In genomic region chr7:19300501-19301421, GRCm38 (mm10) we compare ENCODE assay signal across 8 mouse cellular contexts. TPM values are rescaled to one million over a fixed set of nuclear protein-coding genes. Genes with fewer than 3 reads are reported as not detected.
DNase-seq lines count a peak whose midpoint lies in the region; ATAC-seq lines count a peak whose summit lies in the region.

No protein-coding gene starts in this region.

- H3K27ac ChIP-seq in forebrain, embryonic 15.5 days (replicated peaks), result peak overlapping the region; percentile 16; the same call in 1 of the 2 replicates
- peak overlapping the region; percentile 66 for H3K27ac ChIP-seq in hindbrain, embryonic 10.5 days

- H3K9me3 ChIP-seq in forebrain, embryonic 15.5 days, result no peaks in the 10 kb centered on the region
- H3K9me3 ChIP-seq in hindbrain, embryonic 10.5 days, result no peaks in the 10 kb centered on the region

- peak overlapping the region; percentile 45 for H3K9ac ChIP-seq in forebrain, embryonic 15.5 days (replicated peaks)

- H3K4me2 ChIP-seq in forebrain, embryonic 15.5 days (replicated peaks), result peak overlapping the region; percentile 49

- under 1% methylated on average over 29 of the region's 29 CpGs for WGBS in forebrain, embryonic 15.5 days
- WGBS in hindbrain, embryonic 10.5 days, result under 1% methylated on average over 29 of the region's 29 CpGs

- peak; percentile 88 for ATAC-seq in forebrain, embryonic 15.5 days (replicated peaks)

- peaks cover 37% of the 10 kb centered on the region for H3K27me3 ChIP-seq in forebrain, embryonic 15.5 days
- peaks cover 46% of the 10 kb centered on the region for H3K27me3 ChIP-seq in hindbrain, embryonic 10.5 days (ENCODE audit: insufficient read depth, poor library complexity, severe bottlenecking)

- H3K4me3 ChIP-seq in forebrain, embryonic 15.5 days, result peak overlapping the region; percentile 54
- H3K4me3 ChIP-seq in hindbrain, embryonic 10.5 days, result peak overlapping the region; percentile 51

- H3K36me3 ChIP-seq in forebrain, embryonic 15.5 days, result no peaks in the 10 kb centered on the region
- H3K36me3 ChIP-seq in hindbrain, embryonic 10.5 days, result no peaks in the 10 kb centered on the region

- DNase-seq in MN1 (ENCODE audit: low spot score), result peak; percentile 82
- DNase-seq in cerebellum, adult 11-12 months, result peak; percentile 74
- DNase-seq in hindbrain, embryonic 10.5 days (ENCODE audit: low spot score), result peak; percentile 79
- DNase-seq in layer of hippocampus, postnatal 10 days (ENCODE audit: low spot score in 2 of 2), result peak; percentile 86 to 88
- DNase-seq in lung, postnatal 14 days, result peak; percentile 89
- peak; percentile 65 for DNase-seq in ovary, postnatal 36 days (ENCODE audit: low spot score)
- DNase-seq in thymus, postnatal 14 days, result peak; percentile 87

- H3K4me1 ChIP-seq in forebrain, embryonic 15.5 days, result peaks cover 35% of the 10 kb centered on the region
- peaks cover 37% of the 10 kb centered on the region for H3K4me1 ChIP-seq in hindbrain, embryonic 10.5 days (replicated peaks)

RNA-seq across cellular contexts. Expression of gene Fosb, which starts 9.1 kb away (rescaled TPM):
- 0.11 TPM in 2 replicates for polyA plus RNA-seq in forebrain, embryonic 15.5 days (2015; fragmentation: Nextera tagmentation; extraction: Ambion mirVana)
- not detected in 2 replicates for polyA plus RNA-seq in hindbrain, embryonic 10.5 days (2016; fragmentation: Nextera tagmentation; extraction: Ambion mirVana)
- total RNA-seq in layer of hippocampus, postnatal 10 days (2021), result 1 to 10 TPM; 1.4 to 2.0 TPM

RNA-seq across cellular contexts. Expression of gene Rtn2, which starts 18.3 kb away (rescaled TPM):
- polyA plus RNA-seq in forebrain, embryonic 15.5 days (2015; fragmentation: Nextera tagmentation; extraction: Ambion mirVana), result 123 and 127 TPM in 2 replicates
- polyA plus RNA-seq in hindbrain, embryonic 10.5 days (2016; fragmentation: Nextera tagmentation; extraction: Ambion mirVana), result 37.3 and 67.8 TPM in 2 replicates
- 100 to 1,000 TPM; 118 to 127 TPM for total RNA-seq in layer of hippocampus, postnatal 10 days (2021)

RNA-seq across cellular contexts. Expression of gene Ppm1n, which starts 20.9 kb away (rescaled TPM):
- polyA plus RNA-seq in forebrain, embryonic 15.5 days (2015; fragmentation: Nextera tagmentation; extraction: Ambion mirVana), result 0.19 and 0.31 TPM in 2 replicates
- 0.30 and 0.42 TPM in 2 replicates for polyA plus RNA-seq in hindbrain, embryonic 10.5 days (2016; fragmentation: Nextera tagmentation; extraction: Ambion mirVana)
- under 1 TPM in 1 of 2 experiments, not detected in 1; 0.31 TPM for total RNA-seq in layer of hippocampus, postnatal 10 days (2021)

RNA-seq across cellular contexts. Expression of gene Vasp, which starts 29.1 kb away (rescaled TPM):
- 37.6 and 39.5 TPM in 2 replicates for polyA plus RNA-seq in forebrain, embryonic 15.5 days (2015; fragmentation: Nextera tagmentation; extraction: Ambion mirVana)
- 58.8 and 62.0 TPM in 2 replicates for polyA plus RNA-seq in hindbrain, embryonic 10.5 days (2016; fragmentation: Nextera tagmentation; extraction: Ambion mirVana)
- total RNA-seq in layer of hippocampus, postnatal 10 days (2021), result 10 to 100 TPM; 26.4 to 27.3 TPM

RNA-seq across cellular contexts. Expression of gene Ercc1, which starts 43.8 kb away (rescaled TPM):
- polyA plus RNA-seq in forebrain, embryonic 15.5 days (2015; fragmentation: Nextera tagmentation; extraction: Ambion mirVana), result 94.6 and 95.4 TPM in 2 replicates
- polyA plus RNA-seq in hindbrain, embryonic 10.5 days (2016; fragmentation: Nextera tagmentation; extraction: Ambion mirVana), result 106 and 128 TPM in 2 replicates
- 10 to 100 TPM; 43.1 to 43.9 TPM for total RNA-seq in layer of hippocampus, postnatal 10 days (2021)

Comparison
In these comparisons a context has a peak if more than half of its experiments do, and no peak if none do; other contexts are left out.
1. Peak in every context shown above with its lines: DNase-seq, ATAC-seq, H3K4me3 ChIP-seq and H3K27ac ChIP-seq.